Mouse (Mus musculus) CD4-positive, CD25-positive, alpha-beta regulatory T cell (primary cell): ENCODE data around the gene Gm10750. TPM values are rescaled to one million over a fixed set of nuclear protein-coding genes. Genes with fewer than 3 reads are reported as not detected.

Experiments
- polyA plus RNA-seq: library from polyadenylated mRNA; unstranded; fragments of 100-300 nt; shearing (Covaris generic); gene quantifications from one replicate; pipeline ENCODE4 v1.2.1, GENCODE M21; 2017

The Gm10750 gene
- not detected for polyA plus RNA-seq

DNA sequence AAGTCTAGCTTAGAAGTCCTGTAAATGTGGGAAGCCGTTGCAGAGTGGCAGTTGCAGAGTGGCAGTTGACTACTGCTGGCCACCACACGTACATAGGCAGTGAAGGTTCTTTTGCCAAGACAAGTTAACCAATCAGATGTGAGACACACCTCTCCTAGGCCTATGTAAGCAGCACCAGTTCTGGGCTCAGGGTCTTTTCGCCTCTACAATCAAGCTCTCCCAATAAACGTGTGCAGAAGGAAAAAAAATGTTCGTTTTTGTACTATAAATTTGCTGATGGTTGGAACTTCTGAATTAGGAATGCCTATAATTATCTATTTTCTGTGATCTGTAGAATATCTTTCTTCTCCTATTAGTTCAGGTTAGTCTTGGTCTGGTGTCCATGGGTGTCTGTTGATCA is at the start of gene Gm10750:
Gene Gm10750 (minus strand): TSS at position 101 of the 400 bp plus-strand sequence.

DNA sequence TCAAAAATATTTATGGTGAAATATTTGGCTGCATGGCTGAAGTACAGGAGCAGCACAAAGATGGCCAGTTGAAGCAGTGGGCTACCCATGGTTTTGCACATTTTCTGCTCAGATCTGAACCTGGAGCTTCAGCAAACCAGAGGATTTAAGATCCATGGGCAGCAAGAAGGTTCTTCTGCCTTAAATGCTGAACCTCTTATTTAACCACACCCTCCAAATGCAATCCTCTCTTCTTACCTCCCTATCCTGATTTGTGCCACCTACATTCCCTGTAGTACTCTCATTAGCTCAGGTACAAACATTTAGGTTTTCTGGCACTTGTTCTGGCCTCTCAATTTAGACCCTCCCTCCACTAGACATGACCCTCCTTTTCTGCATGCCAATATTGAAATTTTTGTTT is 13.9 kb downstream of the Gm10750 start, which contains the start of gene Gm1330:
Gene Gm1330 (minus strand): TSS at position 101 of the 400 bp plus-strand sequence.

Other genes starting within 250 kb of the Gm10750 start
- gene Cst11, start 245.7 kb downstream of the Gm10750 start, polyA plus RNA-seq: not detected
- gene 8030411F24Rik, start 235.2 kb downstream of the Gm10750 start, polyA plus RNA-seq: not detected
- gene Cst12, start 227.9 kb downstream of the Gm10750 start, polyA plus RNA-seq: not detected
- not detected for gene Cst8, start 218.5 kb downstream of the Gm10750 start, polyA plus RNA-seq
- not detected for gene Cst13, start 197.2 kb downstream of the Gm10750 start, polyA plus RNA-seq
- gene Cst9, start 182.1 kb downstream of the Gm10750 start, polyA plus RNA-seq: not detected
- not detected for gene 9230104L09Rik, start 152.2 kb downstream of the Gm10750 start, polyA plus RNA-seq
- 140 TPM for gene Cst3, start 141.5 kb downstream of the Gm10750 start, polyA plus RNA-seq
- not detected for gene Gm1330, start 14.0 kb downstream of the Gm10750 start, polyA plus RNA-seq